Mouse (Mus musculus) testis, postnatal 14 days (tissue): ENCODE results near the gene Gm28539.

Experiments used
- DNase-seq: peaks from one replicate; pipeline ENCODE4 v3.0.0; 2021; ENCODE audit warnings: low spot score

The Gm28539 gene

GRCm38 (mm10) chr16:18836468-18837208, at the start of gene Gm28539, which contains the start of gene 2510002D24Rik:
Gene Gm28539, plus strand, starts transcription at chr16:18836584.
Gene 2510002D24Rik, plus strand, starts transcription at chr16:18836578.
- peak; percentile 95 for DNase-seq

- no peak for DNase-seq
Measured at GRCm38 (mm10) chr16:18786652-18787051, 49.7 kb upstream of the Gm28539 start.

- no peak for DNase-seq
Measured at GRCm38 (mm10) chr16:18788627-18789406, 47.6 kb upstream of the Gm28539 start.

- no peak for DNase-seq
Measured at GRCm38 (mm10) chr16:18795223-18795899, 41.0 kb upstream of the Gm28539 start.

GRCm38 (mm10) chr16:18796645-18797044, 39.7 kb upstream of the Gm28539 start:
- DNase-seq: no peak

GRCm38 (mm10) chr16:18798151-18798550, 38.2 kb upstream of the Gm28539 start:
- no peak for DNase-seq

- no peak for DNase-seq
Measured at GRCm38 (mm10) chr16:18798841-18799240, 37.5 kb upstream of the Gm28539 start.

- DNase-seq: peak; percentile 62
Measured at GRCm38 (mm10) chr16:18805746-18806145, 30.6 kb upstream of the Gm28539 start.

- no peak for DNase-seq
Measured at GRCm38 (mm10) chr16:18809001-18809400, 27.4 kb upstream of the Gm28539 start.

GRCm38 (mm10) chr16:18811032-18811431, 25.4 kb upstream of the Gm28539 start:
- DNase-seq: no peak

GRCm38 (mm10) chr16:18811468-18812384, 24.7 kb upstream of the Gm28539 start, which contains the start of the genes Ufd1 and Cdc45:
Gene Ufd1, plus strand, starts transcription at chr16:18811779.
Gene Cdc45, minus strand, starts transcription at chr16:18811987.
- peak; percentile 92 for DNase-seq

GRCm38 (mm10) chr16:18812385-18812910, 23.9 kb upstream of the Gm28539 start:
- DNase-seq: no peak

- no peak for DNase-seq
Measured at GRCm38 (mm10) chr16:18822356-18822755, 14.0 kb upstream of the Gm28539 start.

GRCm38 (mm10) chr16:18822925-18823324, 13.5 kb upstream of the Gm28539 start:
- no peak for DNase-seq

- DNase-seq: no peak
Measured at GRCm38 (mm10) chr16:18828630-18829029, 7.8 kb upstream of the Gm28539 start.

- DNase-seq: no peak
Measured at GRCm38 (mm10) chr16:18829102-18829501, 7.3 kb upstream of the Gm28539 start.

- DNase-seq: no peak
Measured at GRCm38 (mm10) chr16:18833486-18833885, 2.9 kb upstream of the Gm28539 start.

GRCm38 (mm10) chr16:18836073-18836467, 314 bp upstream of the Gm28539 start:
- DNase-seq: no peak

GRCm38 (mm10) chr16:18838346-18838745, 2.0 kb downstream of the Gm28539 start:
- no peak for DNase-seq

GRCm38 (mm10) chr16:18846301-18846820, 10.0 kb downstream of the Gm28539 start:
- no peak for DNase-seq
